Mouse (Mus musculus) testis, adult 10 weeks (tissue): ENCODE data around the gene Snap47. TPM values are rescaled to one million over a fixed set of nuclear protein-coding genes. Genes with fewer than 3 reads are reported as not detected.

Source experiments
- polyA plus RNA-seq: library from polyadenylated mRNA; stranded (reverse); fragments of 350-450 nt; fragmentation: Illumina TruSeq; extraction: RNeasy Lipid Tissue Mini Kit (QIAGEN cat#74804); gene quantifications from one replicate; pipeline ENCODE4 v1.2.3, GENCODE M21; 2014; ENCODE audit warnings: low read depth, low replicate concordance

Gene Snap47
- 12.3 TPM for polyA plus RNA-seq

GRCm38 (mm10) chr11:59451086-59451485, at the start of gene Snap47:
Gene Snap47, minus strand, starts transcription at chr11:59451186.

DNA sequence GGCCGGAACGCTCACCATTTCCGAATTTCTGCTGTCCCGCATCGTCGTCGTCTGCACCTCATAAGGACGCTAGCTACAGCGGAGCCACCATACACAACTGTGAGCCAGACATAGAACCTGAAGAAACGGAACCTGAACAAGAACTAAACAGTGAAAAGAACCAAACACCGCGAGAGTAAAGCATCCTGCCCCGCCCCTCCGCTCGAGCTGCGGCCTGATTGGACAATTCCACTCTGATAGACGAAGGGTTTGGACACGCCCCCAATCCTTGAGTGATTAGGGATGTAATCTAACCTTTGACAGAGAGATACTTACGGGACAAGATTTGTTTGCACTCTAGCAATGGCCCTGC, 21.3 kb upstream of the Snap47 start, which contains the start of gene Zfp867:
Zfp867 (minus strand) TSS at position 149 of the 352 bp plus-strand sequence.

GRCm38 (mm10) chr11:59449741-59450229, 1.2 kb downstream of the Snap47 start, which contains the start of gene Jmjd4:
Gene Jmjd4, plus strand, starts transcription at chr11:59450045.

DNA sequence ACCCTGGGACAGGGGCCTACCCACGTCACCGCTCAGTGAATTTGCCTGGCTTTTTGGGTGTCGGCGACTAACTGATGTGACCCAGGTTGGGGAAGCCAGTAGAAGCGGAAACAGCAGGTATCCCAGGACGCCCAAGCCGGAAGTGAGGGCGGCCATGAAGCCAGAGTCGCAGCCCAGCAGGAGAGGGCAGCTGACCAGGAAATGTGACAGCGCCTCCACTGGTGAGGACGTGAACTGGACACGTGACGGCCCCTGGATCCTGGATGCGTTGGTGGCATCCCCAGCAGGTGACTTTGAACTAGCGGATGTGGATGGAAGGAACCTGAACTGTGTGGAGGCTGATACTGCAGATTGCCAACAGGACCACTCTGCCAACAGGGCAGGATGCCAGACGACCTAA, 75.5 kb downstream of the Snap47 start, which contains the start of gene Prss38:
Prss38 (minus strand) TSS at position 183 of the 400 bp plus-strand sequence.

Other genes starting within 250 kb of the Snap47 start
- 8.5 TPM for gene Mrpl55, start 248.7 kb downstream of the Snap47 start, polyA plus RNA-seq
- 2.5 TPM for gene 2310033P09Rik, start 242.9 kb downstream of the Snap47 start, polyA plus RNA-seq
- gene Arf1, start 222.9 kb downstream of the Snap47 start, polyA plus RNA-seq = 117 TPM
- gene Wnt3a, start 160.4 kb downstream of the Snap47 start, polyA plus RNA-seq = 0.24 TPM
- 0.11 TPM for gene Wnt9a, start 144.3 kb downstream of the Snap47 start, polyA plus RNA-seq
- 3.7 TPM for gene Prss38, start 75.5 kb downstream of the Snap47 start, polyA plus RNA-seq
- gene Jmjd4, start 1.1 kb downstream of the Snap47 start, polyA plus RNA-seq = 3.2 TPM
- 11.7 TPM for gene Zfp867, start 21.3 kb upstream of the Snap47 start, polyA plus RNA-seq
- 18.8 TPM for gene Zkscan17, start 75.6 kb upstream of the Snap47 start, polyA plus RNA-seq
- not detected for gene Nlrp3, start 90.4 kb upstream of the Snap47 start, polyA plus RNA-seq
- not detected for gene Olfr222, start 125.0 kb upstream of the Snap47 start, polyA plus RNA-seq
- gene Olfr223, start 142.1 kb upstream of the Snap47 start, polyA plus RNA-seq = not detected
- 95.5 TPM for gene Mprip, start 210.1 kb upstream of the Snap47 start, polyA plus RNA-seq